Mouse (Mus musculus) kidney, postnatal 0 days (tissue): ENCODE data around the gene B3gat2. TPM values are rescaled to one million over a fixed set of nuclear protein-coding genes. Genes with fewer than 3 reads are reported as not detected.

Experiments used
- ATAC-seq: fragments of 200-750 bp; cut with Nextera tagmentation; replicated peaks from 2 replicates; pipeline ENCODE4 v1.8.0; 2017; ENCODE audit warnings: low read depth, moderate number of reproducible peaks, moderate TSS enrichment, moderate library complexity; ENCODE audit not compliant: low FRiP score
- DNase-seq: peaks from one replicate; pipeline ENCODE4 v3.0.0-alpha.2; 2016; ENCODE audit warnings: low spot score
- H3K27ac ChIP-seq: fragments of 300-500 bp; sonication (generic); 2 replicates; pipeline ENCODE4 v1.5.1; 2014; ENCODE audit warnings: mild to moderate bottlenecking
- H3K27me3 ChIP-seq: fragments of 300-500 bp; sonication (generic); 2 replicates; pipeline ENCODE4 v1.6.1; 2014; ENCODE audit warnings: low read length, mixed read lengths; ENCODE audit not compliant: insufficient read depth
- H3K36me3 ChIP-seq: fragments of 300-500 bp; sonication (generic); 2 replicates; pipeline ENCODE4 v1.6.1; 2014; ENCODE audit warnings: low read length, mixed read lengths; ENCODE audit not compliant: insufficient read depth
- H3K4me1 ChIP-seq: fragments of 300-500 bp; sonication (generic); replicated peaks from 2 replicates; pipeline ENCODE4 v1.6.1; 2014; ENCODE audit warnings: antibody characterized with exemption, low read length, mixed read lengths; ENCODE audit not compliant: insufficient read depth
- H3K4me2 ChIP-seq: fragments of 300-500 bp; sonication (generic); 2 replicates; pipeline ENCODE4 v1.6.1; 2014; ENCODE audit warnings: mild to moderate bottlenecking, low read length, moderate library complexity, mixed read lengths
- H3K4me3 ChIP-seq: fragments of 300-500 bp; sonication (generic); replicated peaks from 2 replicates; pipeline ENCODE4 v1.5.1; 2014; ENCODE audit warnings: low read depth, low read length
- H3K9ac ChIP-seq: fragments of 300-500 bp; sonication (generic); 2 replicates; pipeline ENCODE4 v1.6.1; 2014; ENCODE audit warnings: low read depth, low read length
- H3K9me3 ChIP-seq: fragments of 300-500 bp; sonication (generic); replicated peaks from 2 replicates; pipeline ENCODE4 v1.6.1; 2016; ENCODE audit warnings: low read length, inconsistent platforms, mixed read lengths
- CTCF ChIP-seq: IDR thresholded peaks from 2 replicates; pipeline ENCODE4 v1.5.1; 2016; ENCODE audit warnings: antibody characterized with exemption, low read depth, mild to moderate bottlenecking, moderate library complexity
- WGBS: fragments of 180-500 bp; shearing (Covaris S2); extraction: QIAGEN DNeasy Blood & Tissue Kit; methylation state at CpG from one replicate; pipeline ENCODE4 v1.1.7; 2014; 5-methylcytosine and 5-hydroxymethylcytosine counted together
- polyA plus RNA-seq: library from polyadenylated mRNA; unstranded; fragments of >200 nt; fragmentation: Nextera tagmentation; extraction: Ambion mirVana; gene quantifications from 2 replicates; pipeline ENCODE4 v1.2.1, GENCODE M21; 2015

B3gat2 gene
- polyA plus RNA-seq, 1 experiment from 2014 or later: 13.1 TPM

DNA sequence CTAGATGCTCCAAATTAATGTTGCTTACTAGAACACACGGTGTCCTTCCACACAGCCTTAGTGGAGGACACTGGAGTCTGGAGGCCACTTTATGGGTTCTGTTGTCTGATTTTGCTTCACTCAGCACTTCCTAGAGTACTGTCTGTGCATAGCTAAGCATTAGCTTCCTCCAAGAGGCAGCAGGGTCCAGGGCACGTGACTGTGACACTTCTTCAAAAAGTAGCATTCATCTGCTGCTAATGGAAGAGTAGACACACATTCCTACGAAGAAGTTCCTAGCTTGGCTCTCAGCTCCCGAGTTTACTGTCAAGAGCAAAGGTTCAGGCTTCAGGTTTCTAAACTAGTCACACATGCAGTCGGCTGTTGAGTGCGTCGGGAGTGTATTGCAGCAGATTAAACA, 82.2 kb downstream of the B3gat2 start:
- Histone ChIP-seq H3K9me3 (no peaks in the 10 kb centered on the region), H3K4me3 (no peak overlapping the region), H3K9ac (no peak overlapping the region), H3K27me3 (no peaks in the 10 kb centered on the region), H3K4me1 (no peaks in the 10 kb centered on the region), H3K4me2 (no peak overlapping the region), H3K36me3 (peaks cover 9% of the 10 kb centered on the region), H3K27ac (no peak overlapping the region)
- DNase-seq: no peak
- no peak; the same call in 1 of the 2 replicates for ATAC-seq
- 72% methylated on average over 7 of the region's 7 CpGs for WGBS
- no peak for TF ChIP-seq CTCF

DNA sequence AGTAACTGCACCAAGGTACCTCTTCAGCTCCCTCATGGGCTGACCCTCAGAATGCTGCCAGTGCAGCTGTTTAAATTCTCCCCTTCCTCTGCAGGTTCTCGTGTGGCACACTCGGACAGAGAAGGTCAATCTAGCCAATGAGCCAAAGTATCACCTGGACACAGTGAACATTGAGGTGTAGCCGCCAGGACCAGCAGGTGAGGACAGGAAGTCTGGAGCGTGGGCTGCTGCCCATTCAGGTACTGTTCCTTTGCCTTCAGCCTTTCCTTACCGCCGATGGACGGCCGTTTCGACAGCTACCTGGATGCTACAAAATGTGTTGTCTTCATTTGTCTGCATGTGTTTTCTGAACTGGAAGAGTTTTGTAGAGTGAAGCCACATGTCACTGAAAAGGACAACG, 83.5 kb downstream of the B3gat2 start:
- no peak for TF ChIP-seq CTCF
- no peak for DNase-seq
- no peak for ATAC-seq
- H3K4me1 ChIP-seq: no peaks in the 10 kb centered on the region
- H3K4me3 ChIP-seq: no peak overlapping the region
- WGBS: 96% methylated on average over 10 of the region's 10 CpGs
- peaks cover 13% of the 10 kb centered on the region for H3K36me3 ChIP-seq
- no peaks in the 10 kb centered on the region for H3K9me3 ChIP-seq
- H3K4me2 ChIP-seq: no peak overlapping the region
- H3K27ac ChIP-seq: no peak overlapping the region
- no peak overlapping the region for H3K9ac ChIP-seq
- no peaks in the 10 kb centered on the region for H3K27me3 ChIP-seq

DNA sequence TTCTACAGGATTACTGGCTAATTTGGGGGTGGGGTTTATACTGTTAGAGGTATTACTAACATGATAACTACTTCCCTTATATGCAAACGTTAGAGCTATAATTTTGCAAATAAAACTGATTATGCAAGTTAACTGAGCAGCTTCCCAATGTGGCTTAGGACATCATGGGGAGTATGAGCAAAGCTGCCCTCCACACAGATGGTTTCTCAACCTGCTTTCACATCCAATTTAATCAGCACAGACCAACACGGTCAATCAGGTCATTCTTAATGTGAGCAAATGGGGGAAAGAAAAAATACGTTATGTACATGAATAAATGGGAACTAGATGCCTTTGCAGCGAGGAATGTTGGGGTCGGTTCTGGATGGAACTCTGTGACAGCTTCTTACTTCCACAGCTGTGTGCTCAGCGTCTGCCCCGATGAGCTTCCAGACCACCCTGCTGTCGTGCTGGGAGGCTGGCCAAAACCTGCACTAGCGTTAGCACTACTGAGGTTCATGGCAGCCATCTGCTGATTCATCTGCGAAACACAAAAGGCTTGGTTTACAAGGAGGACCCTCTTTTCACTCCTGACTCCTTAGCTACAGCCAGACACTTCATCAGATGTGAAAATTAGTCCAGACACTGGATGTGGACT, 84.6 kb downstream of the B3gat2 start:
- Histone ChIP-seq H3K4me3 (no peak overlapping the region), H3K27ac (no peak overlapping the region), H3K9ac (no peak overlapping the region), H3K27me3 (no peaks in the 10 kb centered on the region), H3K4me2 (no peak overlapping the region), H3K4me1 (no peaks in the 10 kb centered on the region), H3K36me3 (peaks cover 13% of the 10 kb centered on the region), H3K9me3 (no peaks in the 10 kb centered on the region)
- no peak for TF ChIP-seq CTCF
- ATAC-seq (no peak), DNase-seq (no peak)
- WGBS: 70% methylated on average over 10 of the region's 10 CpGs

DNA sequence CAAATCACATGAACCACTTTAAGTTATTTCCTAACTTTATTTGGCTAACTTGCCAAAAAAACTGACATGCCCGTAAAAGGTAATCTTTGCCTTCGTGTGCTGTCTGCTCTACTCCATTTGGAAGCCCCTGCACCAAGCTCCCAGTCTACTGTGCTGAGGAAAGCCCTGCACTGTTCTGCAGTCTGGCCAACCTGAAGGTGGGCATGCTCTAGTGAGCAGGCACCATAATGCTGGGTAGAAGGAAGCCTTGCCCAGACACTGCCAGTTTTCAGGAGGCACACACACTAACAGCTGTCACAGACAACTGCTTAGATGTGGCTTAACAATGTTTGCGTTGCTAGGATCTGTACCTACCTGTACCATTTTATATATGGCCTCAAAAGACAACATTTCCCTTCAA, 94.1 kb downstream of the B3gat2 start:
- WGBS: 85% methylated on average over 3 of the region's 3 CpGs
- no peak for ATAC-seq
- Histone ChIP-seq H3K4me1 (no peaks in the 10 kb centered on the region), H3K4me3 (no peak overlapping the region), H3K4me2 (no peak overlapping the region), H3K9ac (no peak overlapping the region), H3K36me3 (peaks cover 26% of the 10 kb centered on the region), H3K27me3 (no peaks in the 10 kb centered on the region), H3K27ac (no peak overlapping the region), H3K9me3 (no peaks in the 10 kb centered on the region)
- no peak for TF ChIP-seq CTCF
- DNase-seq: no peak

DNA sequence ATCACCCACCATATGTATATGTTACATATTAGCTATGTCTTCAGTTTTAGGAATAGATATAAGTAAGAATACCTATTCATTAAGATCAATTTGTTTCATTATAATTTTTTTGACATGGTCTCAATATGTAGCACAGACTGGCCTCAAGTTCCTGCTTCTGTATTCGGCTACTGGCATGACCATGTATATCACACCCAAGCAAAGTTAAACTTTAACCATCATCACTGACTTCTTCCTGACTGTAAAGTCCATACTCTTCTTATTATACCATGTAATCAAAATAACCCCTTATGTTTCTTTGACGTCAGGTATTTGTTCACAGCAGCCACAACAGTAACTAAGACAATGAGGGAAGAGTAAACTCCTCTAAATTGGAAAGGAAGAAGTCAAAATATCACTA, 99.4 kb downstream of the B3gat2 start:
- no peak overlapping the region for H3K9ac ChIP-seq
- H3K4me3 ChIP-seq: no peak overlapping the region
- H3K9me3 ChIP-seq: no peaks in the 10 kb centered on the region
- no peak for ATAC-seq
- DNase-seq: no peak
- H3K27ac ChIP-seq: no peak overlapping the region
- H3K36me3 ChIP-seq: peaks cover 18% of the 10 kb centered on the region; the same call in 1 of the 2 replicates
- no peak for TF ChIP-seq CTCF
- H3K4me2 ChIP-seq: no peak overlapping the region
- no peaks in the 10 kb centered on the region for H3K27me3 ChIP-seq
- no peaks in the 10 kb centered on the region for H3K4me1 ChIP-seq
- WGBS: 74% methylated on average over 2 of the region's 2 CpGs

DNA sequence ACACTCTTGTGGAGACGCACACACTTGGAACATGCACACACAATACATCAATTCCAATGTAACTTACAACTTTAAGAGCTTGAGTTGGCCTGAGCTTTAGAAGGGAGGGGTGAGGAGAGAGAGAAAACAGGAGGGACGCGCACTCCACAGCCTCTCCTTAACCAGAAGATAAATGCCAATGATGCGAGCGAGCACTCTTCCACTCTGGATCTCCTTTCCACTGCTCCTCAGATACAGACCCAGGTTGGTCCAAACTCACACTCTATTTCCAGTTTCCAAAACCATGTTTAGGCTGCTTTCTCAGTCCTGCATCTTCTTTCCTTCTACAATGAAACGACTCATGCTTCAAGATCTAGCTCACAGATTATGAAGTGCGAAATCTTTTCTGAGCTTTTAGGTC, 104.0 kb downstream of the B3gat2 start:
- no peak overlapping the region for H3K4me3 ChIP-seq
- TF ChIP-seq CTCF: no peak
- no peak overlapping the region for H3K4me2 ChIP-seq
- H3K9me3 ChIP-seq: no peaks in the 10 kb centered on the region
- no peak overlapping the region for H3K9ac ChIP-seq
- H3K27me3 ChIP-seq: no peaks in the 10 kb centered on the region
- no peaks in the 10 kb centered on the region for H3K36me3 ChIP-seq
- 96% methylated on average over 7 of the region's 7 CpGs for WGBS
- DNase-seq: no peak
- ATAC-seq: no peak
- H3K27ac ChIP-seq: no peak overlapping the region
- H3K4me1 ChIP-seq: no peaks in the 10 kb centered on the region

DNA sequence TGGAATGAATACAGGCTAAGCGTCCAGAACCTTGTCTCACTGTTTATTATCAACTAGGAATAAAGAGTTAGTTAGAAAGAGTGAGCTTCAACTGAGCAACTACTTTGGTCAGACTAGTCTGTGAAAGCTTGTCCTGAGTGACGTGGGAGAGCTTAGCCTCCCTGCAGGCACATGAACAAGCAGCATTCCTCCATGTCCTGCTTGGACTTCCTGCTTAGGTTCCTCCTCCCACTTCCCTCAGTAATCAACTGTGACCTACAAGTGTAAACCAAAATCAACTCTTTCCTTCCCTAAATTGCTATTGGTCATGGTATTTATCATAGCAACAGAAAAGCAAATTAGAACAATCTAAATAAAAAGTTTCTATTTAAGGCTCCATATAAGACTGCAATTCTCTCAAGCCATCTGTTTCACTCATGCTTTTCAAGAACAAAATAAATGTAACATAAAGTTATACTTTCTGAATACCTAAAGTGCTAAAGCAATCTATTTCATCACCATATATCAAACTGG, 105.9 kb downstream of the B3gat2 start:
- Histone ChIP-seq H3K4me1 (no peaks in the 10 kb centered on the region), H3K4me2 (no peak overlapping the region), H3K27ac (no peak overlapping the region), H3K9ac (no peak overlapping the region), H3K36me3 (no peaks in the 10 kb centered on the region), H3K9me3 (no peaks in the 10 kb centered on the region), H3K27me3 (no peaks in the 10 kb centered on the region), H3K4me3 (no peak overlapping the region)
- DNase-seq (peak; percentile 2), ATAC-seq (no peak)
- 58% methylated on average over 2 of the region's 2 CpGs for WGBS
- no peak for TF ChIP-seq CTCF
